Mouse (Mus musculus): ENCODE measurements around the gene Flot1.
A peak's percentile ranks its signal among the peaks of the same experiment; 100 is the strongest.

Flot1 gene

DNA sequence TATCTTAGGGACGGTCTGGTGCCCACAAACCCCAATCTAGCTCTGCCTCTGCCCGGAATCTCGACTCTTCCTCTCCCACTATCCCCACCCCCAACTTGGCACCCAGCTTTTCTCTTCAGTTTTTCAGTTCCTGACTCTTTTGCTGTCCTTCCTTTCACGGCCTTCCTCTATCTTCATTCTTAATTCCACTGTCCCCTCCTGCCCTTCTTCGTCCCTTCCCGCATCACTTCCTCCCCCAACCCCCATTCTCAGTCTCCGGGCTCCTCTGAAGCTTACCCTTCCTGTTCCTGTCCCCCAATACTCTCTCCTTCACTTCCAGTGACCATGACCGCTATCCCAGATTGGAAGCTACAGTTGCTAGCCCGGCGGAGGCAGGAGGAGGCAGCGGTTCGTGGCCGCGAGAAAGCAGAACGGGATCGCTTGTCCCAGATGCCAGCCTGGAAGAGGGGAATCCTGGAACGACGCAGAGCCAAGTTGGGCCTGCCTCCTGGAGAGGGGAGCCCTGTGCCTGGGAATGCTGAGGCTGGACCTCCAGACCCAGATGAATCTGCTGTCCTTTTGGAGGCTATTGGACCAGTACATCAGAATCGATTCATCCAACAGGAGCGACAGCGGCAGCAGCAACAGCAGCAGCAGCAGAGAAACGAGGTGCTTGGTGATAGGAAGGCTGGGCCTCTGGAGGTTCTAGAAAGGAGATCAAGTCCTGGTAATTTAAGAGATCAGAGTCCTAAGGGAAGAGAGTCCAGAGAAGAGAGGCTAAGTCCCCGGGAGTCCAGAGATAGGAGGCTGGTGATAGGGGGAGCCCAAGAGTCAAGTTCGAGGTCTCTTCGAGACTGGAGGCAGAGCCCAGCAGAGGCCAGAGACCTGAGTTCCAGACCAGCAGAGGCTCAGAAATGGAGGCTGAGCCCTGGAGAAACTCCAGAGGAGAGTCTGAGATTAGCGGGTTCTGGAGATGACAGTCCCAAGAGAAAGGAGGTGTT lies 44.2 kb downstream of the Flot1 start:
- DNase-seq (ENCODE audit: low spot score in 2 of 2): no peak

- DNase-seq (ENCODE audit: low spot score in 2 of 2): no peak
Observed at GRCm38 (mm10) chr17:35868165-35868820, 45.3 kb downstream of the Flot1 start.

GRCm38 (mm10) chr17:35868961-35869345 lies 45.9 kb downstream of the Flot1 start:
- DNase-seq (ENCODE audit: low spot score in 2 of 2): no peak

DNA sequence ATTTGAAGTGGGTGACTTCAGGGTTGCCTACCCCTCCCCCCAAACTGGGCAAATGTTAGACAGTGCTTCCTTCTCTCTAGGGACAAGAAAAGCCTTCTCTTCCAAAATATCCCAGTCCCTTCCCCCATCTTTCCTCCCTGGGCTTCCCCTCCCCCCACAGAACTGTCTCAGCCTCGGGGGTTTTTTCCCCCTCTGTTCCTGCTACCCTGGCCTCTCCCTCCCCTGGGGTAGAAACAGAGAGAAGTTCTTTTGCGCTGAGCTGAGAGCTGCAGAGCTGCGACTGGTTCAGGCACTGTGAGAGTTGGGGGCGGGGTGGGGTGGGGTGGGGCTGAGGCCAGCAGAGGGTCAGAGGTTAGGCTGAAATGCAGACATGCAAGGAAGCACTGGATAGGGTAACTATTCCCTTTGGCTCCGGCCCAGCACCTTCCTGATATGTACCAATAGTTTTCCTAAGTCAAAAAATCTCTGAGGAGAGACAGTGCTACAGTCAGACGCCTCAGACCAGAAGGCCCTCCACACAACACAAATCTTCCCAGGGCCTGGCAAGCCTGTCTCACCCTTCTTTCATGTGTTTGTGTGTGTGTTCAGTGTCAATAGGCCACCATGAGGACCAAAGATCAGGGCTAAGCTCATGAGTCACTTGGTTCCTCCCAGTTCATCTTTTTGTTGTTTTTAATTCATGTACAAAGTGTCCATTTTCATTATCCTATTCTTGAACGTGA lies 46.5 kb downstream of the Flot1 start:
- no peak for DNase-seq (ENCODE audit: low spot score in 2 of 2)

DNA sequence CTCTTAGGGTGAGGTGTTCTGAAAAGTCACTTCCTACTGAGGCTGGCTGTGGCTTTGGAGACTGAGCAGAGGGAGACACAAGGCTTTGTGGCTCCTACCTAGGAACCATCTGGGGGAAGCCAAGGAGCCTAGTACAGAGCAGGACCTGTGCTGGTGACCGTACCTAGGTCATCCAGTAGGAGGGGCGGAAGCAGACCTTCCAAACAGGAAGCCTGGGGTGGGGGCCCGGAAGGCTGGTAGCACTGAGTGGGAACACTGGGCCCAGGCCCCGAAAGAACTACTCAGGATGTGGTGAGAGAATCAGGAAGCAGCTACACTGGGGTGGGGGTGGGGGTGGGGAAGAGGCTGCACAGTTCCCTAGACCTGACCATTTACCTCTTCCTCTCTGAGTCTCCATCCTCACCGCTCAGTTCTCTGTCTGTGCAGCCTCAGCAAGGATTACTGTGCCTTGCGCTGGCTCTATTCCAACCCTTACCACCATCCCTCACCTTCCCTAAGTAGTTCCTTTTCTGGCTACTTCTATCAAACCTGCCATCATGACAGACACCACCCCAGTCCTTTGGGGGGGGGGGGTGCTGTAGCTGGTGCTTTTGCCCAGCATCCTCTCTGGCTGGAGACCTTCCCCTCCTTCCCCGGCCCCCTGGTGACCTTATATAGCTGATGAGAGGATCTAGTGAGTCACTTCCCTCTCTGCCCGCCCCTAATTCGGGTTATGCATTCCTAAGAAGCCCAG lies 47.3 kb downstream of the Flot1 start:
- DNase-seq (ENCODE audit: low spot score in 2 of 2): no peak

DNA sequence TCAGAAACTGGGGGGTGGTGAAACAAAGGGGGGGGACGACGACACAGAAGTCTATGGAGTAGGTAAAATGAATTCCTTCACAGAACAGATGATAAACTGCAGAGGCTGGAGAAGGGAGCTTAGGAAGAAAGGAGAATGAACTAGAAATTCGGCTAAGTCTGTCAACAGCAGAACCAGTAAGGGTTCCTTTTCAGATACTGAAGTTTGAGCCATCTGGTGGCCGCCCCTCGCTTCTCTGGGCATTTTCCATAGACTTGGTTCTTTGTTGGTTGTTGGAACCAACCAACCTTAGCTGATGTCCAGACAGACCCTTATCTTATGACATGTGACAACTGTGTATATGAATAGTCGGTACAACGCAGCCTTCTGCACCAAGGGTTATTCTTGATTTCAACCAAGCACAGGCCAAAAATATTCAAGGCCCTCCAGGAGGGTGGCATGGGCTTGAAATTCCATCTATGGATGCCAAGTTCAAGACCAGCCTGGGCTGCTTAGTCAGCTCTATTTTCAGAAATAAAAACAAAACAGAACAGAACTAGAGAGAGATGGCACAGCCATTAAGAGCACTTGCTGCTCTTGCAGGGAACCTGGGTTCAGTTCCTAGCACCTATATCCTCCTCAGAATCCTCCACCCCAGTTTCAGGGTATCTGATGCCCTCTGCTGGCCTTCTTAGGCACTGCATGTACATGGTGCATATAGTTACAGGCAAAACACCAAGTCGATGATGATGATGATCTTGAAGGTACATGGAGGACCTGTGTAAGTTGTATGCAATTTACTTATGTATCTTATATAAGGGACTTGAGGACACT lies 48.1 kb downstream of the Flot1 start:
- no peak for DNase-seq (ENCODE audit: low spot score in 2 of 2)

- peak; percentile 86 to 92 for DNase-seq (ENCODE audit: low spot score in 2 of 2)
Observed at GRCm38 (mm10) chr17:35873774-35874519, 50.9 kb downstream of the Flot1 start.

DNA sequence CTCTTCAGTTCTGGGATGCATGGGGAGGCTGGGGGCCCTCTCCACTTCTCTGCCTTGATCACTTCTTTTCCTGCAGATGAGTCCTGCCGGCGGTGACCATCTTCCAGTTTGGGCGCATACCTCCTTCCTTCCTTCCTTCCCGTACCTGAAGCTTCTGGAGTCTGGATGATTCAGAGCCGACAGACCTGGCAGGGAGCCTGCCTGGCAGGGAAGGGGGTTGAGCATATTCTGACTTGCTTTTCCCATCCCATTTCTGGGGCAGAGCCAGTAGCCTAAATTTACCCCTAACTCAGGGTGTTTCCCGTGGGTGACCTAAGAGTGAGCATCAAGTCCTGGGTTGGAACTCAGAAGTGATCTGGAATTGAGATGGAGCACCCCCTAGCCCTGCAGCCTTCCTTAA lies 51.7 kb downstream of the Flot1 start:
- no peak for DNase-seq (ENCODE audit: low spot score in 2 of 2)

DNA sequence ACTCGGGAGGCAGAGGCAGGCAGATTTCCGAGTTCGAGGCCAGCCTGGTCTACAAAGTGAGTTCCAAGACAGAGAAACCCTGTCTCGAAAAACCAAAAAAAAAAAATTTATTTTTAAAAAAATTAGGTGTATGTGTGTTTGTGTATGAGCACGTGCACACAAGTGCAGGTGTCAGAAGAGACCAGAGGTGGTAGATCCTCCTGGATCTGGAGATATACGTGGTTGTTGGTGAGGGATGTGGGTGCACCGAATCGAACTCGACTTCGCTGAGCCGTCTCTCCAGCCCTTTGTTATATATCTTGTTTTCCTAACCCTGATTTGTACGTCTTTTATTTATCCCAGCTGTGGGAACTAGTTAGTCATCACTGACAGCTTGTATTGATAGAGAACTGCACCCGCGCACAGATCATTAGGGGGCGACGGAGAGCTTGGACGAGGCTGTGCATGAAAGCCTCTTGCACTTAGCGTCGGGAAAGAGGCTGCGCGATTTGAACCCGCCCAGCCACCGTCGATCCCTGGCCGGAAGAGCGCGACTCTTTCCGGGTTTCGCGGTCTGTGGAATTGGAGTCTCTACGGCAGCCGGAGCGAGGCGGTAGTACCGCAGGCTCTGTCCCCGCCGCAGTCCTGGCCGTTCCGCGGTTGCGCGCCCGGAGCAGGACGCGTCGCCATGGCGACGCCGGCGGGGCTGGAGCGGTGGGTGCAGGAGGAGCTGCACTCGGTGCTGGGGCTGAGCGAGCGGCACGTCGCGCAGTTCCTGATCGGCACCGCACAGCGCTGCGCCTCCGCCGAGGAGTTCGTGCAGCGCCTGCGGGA lies 56.4 kb downstream of the Flot1 start, which contains the start of gene Dhx16:
Dhx16 (plus strand) TSS at position 575 of the 813 bp plus-strand sequence.
- DNase-seq (ENCODE audit: low spot score in 2 of 2): peak; percentile 88 to 95

Measured in urinary bladder, postnatal 4 days (tissue).